Mouse (Mus musculus): ENCODE measurements around the gene Zmynd8.

The Zmynd8 gene

GRCm38 (mm10) chr2:165858453-165859384 lies 40.1 kb downstream of the Zmynd8 start:
- DNase-seq (ENCODE audit: low read depth, low spot score): no peak

- no peak for DNase-seq (ENCODE audit: low read depth, low spot score)
Measured at GRCm38 (mm10) chr2:165857841-165858426, 40.9 kb downstream of the Zmynd8 start.

- DNase-seq (ENCODE audit: low read depth, low spot score): no peak
Measured at GRCm38 (mm10) chr2:165857395-165857831, 41.4 kb downstream of the Zmynd8 start.

- no peak for DNase-seq (ENCODE audit: low read depth, low spot score)
Measured at GRCm38 (mm10) chr2:165856611-165857200, 42.1 kb downstream of the Zmynd8 start.

GRCm38 (mm10) chr2:165855641-165856301 lies 43.0 kb downstream of the Zmynd8 start:
- DNase-seq (ENCODE audit: low read depth, low spot score): no peak

- no peak for DNase-seq (ENCODE audit: low read depth, low spot score)
Measured at GRCm38 (mm10) chr2:165854207-165854968, 44.4 kb downstream of the Zmynd8 start.

GRCm38 (mm10) chr2:165852896-165853633 lies 45.8 kb downstream of the Zmynd8 start:
- no peak for DNase-seq (ENCODE audit: low read depth, low spot score)

GRCm38 (mm10) chr2:165852453-165852852 lies 46.4 kb downstream of the Zmynd8 start:
- DNase-seq (ENCODE audit: low read depth, low spot score): no peak

- DNase-seq (ENCODE audit: low read depth, low spot score): no peak
Measured at GRCm38 (mm10) chr2:165851811-165852415, 46.9 kb downstream of the Zmynd8 start.

GRCm38 (mm10) chr2:165850826-165851225 lies 48.0 kb downstream of the Zmynd8 start:
- DNase-seq (ENCODE audit: low read depth, low spot score): no peak

- DNase-seq (ENCODE audit: low read depth, low spot score): no peak
Measured at GRCm38 (mm10) chr2:165849129-165849528, 49.7 kb downstream of the Zmynd8 start.

- no peak for DNase-seq (ENCODE audit: low read depth, low spot score)
Measured at GRCm38 (mm10) chr2:165846787-165847186, 52.0 kb downstream of the Zmynd8 start.

- no peak for DNase-seq (ENCODE audit: low read depth, low spot score)
Measured at GRCm38 (mm10) chr2:165845490-165845889, 53.3 kb downstream of the Zmynd8 start.

GRCm38 (mm10) chr2:165843350-165843749 lies 55.5 kb downstream of the Zmynd8 start:
- DNase-seq (ENCODE audit: low read depth, low spot score): no peak

- DNase-seq (ENCODE audit: low read depth, low spot score): no peak
Measured at GRCm38 (mm10) chr2:165842241-165842640, 56.6 kb downstream of the Zmynd8 start.

GRCm38 (mm10) chr2:165841805-165842204 lies 57.0 kb downstream of the Zmynd8 start:
- DNase-seq (ENCODE audit: low read depth, low spot score): no peak

GRCm38 (mm10) chr2:165840852-165841251 lies 58.0 kb downstream of the Zmynd8 start:
- DNase-seq (ENCODE audit: low read depth, low spot score): no peak

- no peak for DNase-seq (ENCODE audit: low read depth, low spot score)
Measured at GRCm38 (mm10) chr2:165839317-165839652, 59.5 kb downstream of the Zmynd8 start.

GRCm38 (mm10) chr2:165838606-165839316 lies 60.1 kb downstream of the Zmynd8 start:
- DNase-seq (ENCODE audit: low read depth, low spot score): no peak

- DNase-seq (ENCODE audit: low read depth, low spot score): no peak
Measured at GRCm38 (mm10) chr2:165834601-165835000, 64.2 kb downstream of the Zmynd8 start.

All from mesoderm, embryonic 11.5 days (tissue).